Mouse (Mus musculus) thymus, adult 2 months (tissue): ENCODE measurements around the gene Rreb1. TPM values are rescaled to one million over a fixed set of nuclear protein-coding genes. Genes with fewer than 3 reads are reported as not detected.

Experiments
- DNase-seq: peaks from one replicate; pipeline ENCODE4 v3.0.0; 2021
- H3K27ac ChIP-seq: fragments of 200-500 bp; 2 replicates; pipeline ENCODE4 v1.5.1; 2012; ENCODE audit warnings: low read length, control low read depth; ENCODE audit not compliant: control insufficient read depth, insufficient read depth
- H3K27me3 ChIP-seq: fragments of 200-500 bp; 2 replicates; pipeline ENCODE4 v1.6.1; 2012; ENCODE audit warnings: mild to moderate bottlenecking, low read length, moderate library complexity, mixed read lengths; ENCODE audit not compliant: control insufficient read depth, insufficient read depth
- H3K36me3 ChIP-seq: fragments of 200-500 bp; 2 replicates; pipeline ENCODE4 v1.6.1; 2012; ENCODE audit warnings: mild to moderate bottlenecking, low read length, moderate library complexity; ENCODE audit not compliant: control insufficient read depth, insufficient read depth
- H3K4me1 ChIP-seq: fragments of 200-500 bp; replicated peaks from 2 replicates; pipeline ENCODE4 v1.6.1; 2012; ENCODE audit warnings: low read length; ENCODE audit not compliant: control insufficient read depth, insufficient read depth
- H3K4me3 ChIP-seq: fragments of 200-500 bp; 2 replicates; pipeline ENCODE4 v1.5.1; 2012; ENCODE audit warnings: mild to moderate bottlenecking, low read length, control low read depth, moderate library complexity; ENCODE audit not compliant: control insufficient read depth, insufficient read depth
- CTCF ChIP-seq: fragments of 200-500 bp; IDR thresholded peaks from 2 replicates; pipeline ENCODE4 v1.5.1; 2012; ENCODE audit warnings: mild to moderate bottlenecking, control low read depth, low read length, moderate library complexity, borderline replicate concordance; ENCODE audit not compliant: control insufficient read depth, poor library complexity, insufficient read depth; ENCODE audit errors: extremely low read depth
- POLR2A ChIP-seq: fragments of 200-500 bp; IDR thresholded peaks from 2 replicates; pipeline ENCODE4 v1.6.1; 2012; ENCODE audit warnings: mild to moderate bottlenecking, low read length, control low read depth, moderate library complexity; ENCODE audit not compliant: control insufficient read depth, poor library complexity, insufficient read depth; ENCODE audit errors: extremely low read depth
- WGBS: fragments of 180-500 bp; shearing (Covaris S2); methylation state at CpG from one replicate; pipeline ENCODE4 v1.1.7; 2018; 5-methylcytosine and 5-hydroxymethylcytosine counted together
- polyA plus RNA-seq: library from polyadenylated mRNA; depleted of rRNA; stranded (reverse); fragments of >200 nt; gene quantifications from 2 replicates; pipeline ENCODE4 v1.2.3, GENCODE M21; 2012

Rreb1 gene
- polyA plus RNA-seq, 1 experiment: 37.5 TPM

GRCm38 (mm10) chr13:37847601-37848358, 69.6 kb downstream of the Rreb1 start:
- no peak for DNase-seq
- WGBS: 90% methylated on average over 16 of the region's 17 CpGs
- no peaks in the 10 kb centered on the region for H3K36me3 ChIP-seq

GRCm38 (mm10) chr13:37848438-37848837, 70.2 kb downstream of the Rreb1 start:
- DNase-seq: no peak
- no peaks in the 10 kb centered on the region for H3K36me3 ChIP-seq
- peaks cover 41% of the 10 kb centered on the region for H3K4me1 ChIP-seq
- TF ChIP-seq POLR2A (no peak), CTCF (no peak)
- H3K27me3 ChIP-seq: no peaks in the 10 kb centered on the region
- WGBS: 93% methylated on average over 5 of the region's 5 CpGs
- no peak overlapping the region for H3K4me3 ChIP-seq
- H3K27ac ChIP-seq: no peak overlapping the region

More at GRCm38 (mm10) chr13:37847601-37848358, 69.6 kb downstream of the Rreb1 start:
- TF ChIP-seq POLR2A (no peak), CTCF (no peak)
- no peak overlapping the region for H3K4me3 ChIP-seq
- peaks cover 44% of the 10 kb centered on the region for H3K4me1 ChIP-seq
- H3K27me3 ChIP-seq: no peaks in the 10 kb centered on the region
- no peak overlapping the region for H3K27ac ChIP-seq

- TF ChIP-seq CTCF (no peak), POLR2A (no peak)
- DNase-seq: no peak
- Histone ChIP-seq H3K4me1 (peaks cover 29% of the 10 kb centered on the region), H3K27ac (no peak overlapping the region), H3K27me3 (no peaks in the 10 kb centered on the region), H3K4me3 (no peak overlapping the region), H3K36me3 (no peaks in the 10 kb centered on the region)
- WGBS: 94% methylated on average over 5 of the region's 5 CpGs
Measured at GRCm38 (mm10) chr13:37851617-37852016, 73.4 kb downstream of the Rreb1 start.

- H3K4me3 ChIP-seq: no peak overlapping the region
- H3K27me3 ChIP-seq: no peaks in the 10 kb centered on the region
- TF ChIP-seq POLR2A (no peak), CTCF (no peak)
- WGBS: 61% methylated on average over 3 of the region's 3 CpGs
- peak overlapping the region; percentile 74 for H3K27ac ChIP-seq
- no peaks in the 10 kb centered on the region for H3K36me3 ChIP-seq
- peaks cover 20% of the 10 kb centered on the region for H3K4me1 ChIP-seq
- no peak for DNase-seq
Measured at GRCm38 (mm10) chr13:37852850-37853249, 74.7 kb downstream of the Rreb1 start.

- no peak overlapping the region for H3K4me3 ChIP-seq
- WGBS: 13% methylated on average over 4 of the region's 4 CpGs
Measured at GRCm38 (mm10) chr13:37853441-37853840, 75.2 kb downstream of the Rreb1 start.

GRCm38 (mm10) chr13:37854031-37854431, 75.8 kb downstream of the Rreb1 start:
- H3K36me3 ChIP-seq: no peaks in the 10 kb centered on the region
- peaks cover 27% of the 10 kb centered on the region for H3K4me1 ChIP-seq
- TF ChIP-seq POLR2A (no peak), CTCF (no peak)
- no peaks in the 10 kb centered on the region for H3K27me3 ChIP-seq
- H3K27ac ChIP-seq: peak overlapping the region; percentile 77
- peak; percentile 55 for DNase-seq
- WGBS: 2% methylated on average over 14 of the region's 14 CpGs
- H3K4me3 ChIP-seq: peak overlapping the region; percentile 40

More at GRCm38 (mm10) chr13:37853441-37853840, 75.2 kb downstream of the Rreb1 start:
- Histone ChIP-seq H3K27ac (no peak overlapping the region), H3K36me3 (no peaks in the 10 kb centered on the region), H3K4me1 (peaks cover 22% of the 10 kb centered on the region), H3K27me3 (no peaks in the 10 kb centered on the region)
- DNase-seq: no peak
- TF ChIP-seq POLR2A (no peak), CTCF (no peak)
